Comparison of ENCODE assay signal across 7 mouse cellular contexts in the genomic region with DNA sequence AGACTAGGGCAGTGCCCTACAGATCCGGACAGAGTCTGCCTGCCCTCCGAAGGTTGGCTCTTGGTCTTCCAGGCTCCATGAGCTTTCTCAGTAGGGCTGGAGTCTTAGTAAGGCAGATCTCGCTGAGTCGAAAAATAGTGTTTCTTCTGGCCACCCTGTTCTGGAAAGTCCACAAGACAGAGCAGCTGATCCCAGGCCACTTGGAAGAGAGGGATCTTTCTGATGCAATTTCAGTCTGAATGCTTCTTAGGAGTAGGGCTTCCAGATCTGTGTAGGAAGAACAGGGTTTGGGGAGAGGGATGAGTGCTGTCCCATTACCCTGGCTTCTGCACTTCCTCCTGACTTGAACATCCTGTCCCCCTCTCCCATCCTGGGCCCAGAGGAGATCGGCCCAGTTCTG. TPM values are rescaled to one million over a fixed set of nuclear protein-coding genes. Genes with fewer than 3 reads are reported as not detected.
DNase-seq lines count a peak whose midpoint lies in the region; ATAC-seq and TF ChIP-seq lines count a peak whose summit lies in the region.

A gene (minus strand): TSS at position 67 of the 400 bp plus-strand sequence.

- no peak for TF ChIP-seq POLR2A in lung, adult 2 months (IDR thresholded peaks at IDR 0.05; ENCODE audit: borderline replicate concordance, extremely low read depth, low read depth, low read length)

- TF ChIP-seq CTCF in lung, adult 2 months (IDR thresholded peaks at IDR 0.05; ENCODE audit: insufficient read depth, low read length) = no peak

- no peaks in the 10 kb centered on the region for H3K9me3 ChIP-seq in forebrain, embryonic 11.5 days (ENCODE audit: control insufficient read depth, low read length)
- no peaks in the 10 kb centered on the region for H3K9me3 ChIP-seq in limb, embryonic 10.5 days (replicated peaks)
- H3K9me3 ChIP-seq in neural tube, embryonic 15.5 days (replicated peaks) = no peaks in the 10 kb centered on the region

- H3K4me3 ChIP-seq in lung, adult 2 months (replicated peaks; ENCODE audit: extremely low read depth, low read depth, low read length) = peak within 1 kb of the TSS; percentile 91
- peak within 1 kb of the TSS; percentile 42 for H3K4me3 ChIP-seq in forebrain, embryonic 11.5 days (ENCODE audit: low read depth, low read length)
- peak within 1 kb of the TSS; percentile 55 for H3K4me3 ChIP-seq in limb, embryonic 10.5 days
- H3K4me3 ChIP-seq in neural tube, embryonic 15.5 days (replicated peaks) = peak within 1 kb of the TSS; percentile 67

- H3K27me3 ChIP-seq in forebrain, embryonic 11.5 days (ENCODE audit: control insufficient read depth, insufficient read depth, low read length) = peaks cover 14% of the 10 kb centered on the region
- peaks cover 86% of the 10 kb centered on the region for H3K27me3 ChIP-seq in limb, embryonic 10.5 days (ENCODE audit: low read depth, poor library complexity, severe bottlenecking)
- peaks cover 17% of the 10 kb centered on the region for H3K27me3 ChIP-seq in neural tube, embryonic 15.5 days (replicated peaks)

- H3K9ac ChIP-seq in forebrain, embryonic 11.5 days (ENCODE audit: low read length) = peak within 1 kb of the TSS; percentile 65; the same call in 1 of the 2 replicates
- peak within 1 kb of the TSS; percentile 80 for H3K9ac ChIP-seq in neural tube, embryonic 15.5 days (replicated peaks)

- 75% methylated on average over 5 of the region's 5 CpGs for WGBS in lung, adult 2 months
- WGBS in forebrain, embryonic 11.5 days = 86% methylated on average over 5 of the region's 5 CpGs
- 76% methylated on average over 5 of the region's 5 CpGs for WGBS in limb, embryonic 10.5 days
- WGBS in neural tube, embryonic 15.5 days = 72% methylated on average over 5 of the region's 5 CpGs

- no peak within 1 kb of the TSS for H3K27ac ChIP-seq in forebrain, embryonic 11.5 days (ENCODE audit: low read depth, low read length)
- no peak within 1 kb of the TSS for H3K27ac ChIP-seq in limb, embryonic 10.5 days
- peak within 1 kb of the TSS; percentile 96 for H3K27ac ChIP-seq in neural tube, embryonic 15.5 days (replicated peaks)

- H3K36me3 ChIP-seq in forebrain, embryonic 11.5 days (ENCODE audit: control insufficient read depth, insufficient read depth, low read length) = no peaks in the 10 kb centered on the region
- no peaks in the 10 kb centered on the region for H3K36me3 ChIP-seq in limb, embryonic 10.5 days
- H3K36me3 ChIP-seq in neural tube, embryonic 15.5 days = peaks cover 8% of the 10 kb centered on the region; the same call in 1 of the 2 replicates

- peak within 1 kb of the TSS; percentile 83 for H3K4me2 ChIP-seq in forebrain, embryonic 11.5 days (ENCODE audit: low read depth, low read length, severe bottlenecking)
- peak within 1 kb of the TSS; percentile 90 for H3K4me2 ChIP-seq in neural tube, embryonic 15.5 days

- H3K4me1 ChIP-seq in lung, adult 2 months (ENCODE audit: control insufficient read depth, insufficient read depth, low read length) = peaks cover 6% of the 10 kb centered on the region; the same call in 1 of the 2 replicates
- H3K4me1 ChIP-seq in forebrain, embryonic 11.5 days (replicated peaks; ENCODE audit: control insufficient read depth, insufficient read depth, low read length) = peaks cover 8% of the 10 kb centered on the region; the same call in 1 of the 2 replicates
- peaks cover 35% of the 10 kb centered on the region for H3K4me1 ChIP-seq in limb, embryonic 10.5 days
- H3K4me1 ChIP-seq in neural tube, embryonic 15.5 days = peaks cover 47% of the 10 kb centered on the region

- no peak for DNase-seq in lung, adult 2 months
- no peak for DNase-seq in lung, postnatal 14 days
- no peak for DNase-seq in forebrain, embryonic 11.5 days (ENCODE audit: low spot score)
- DNase-seq in limb, embryonic 10.5 days (ENCODE audit: low spot score) = no peak
- no peak for DNase-seq in layer of hippocampus, adult 8-10 months (ENCODE audit: low spot score in 2 of 2)

- no peak for ATAC-seq in forebrain, embryonic 11.5 days (replicated peaks; ENCODE audit: low FRiP score)
- ATAC-seq in neural tube, embryonic 15.5 days (ENCODE audit: low FRiP score) = no peak
- no peak for ATAC-seq in activated CD4-positive, CD25-positive, alpha-beta regulatory T cell, adult 4 months

RNA-seq across cellular contexts. Expression of the gene that starts here (rescaled TPM):
- 0.64 and 1.2 TPM in 2 replicates for polyA plus RNA-seq in lung, adult 2 months (2012; rRNA removed)
- polyA plus RNA-seq in forebrain, embryonic 11.5 days (2014; fragmentation: Nextera tagmentation; extraction: Ambion mirVana) = 0.61 and 0.63 TPM in 2 replicates
- 0.20 and 0.28 TPM in 2 replicates for polyA plus RNA-seq in limb, embryonic 10.5 days (2016; fragmentation: Nextera tagmentation; extraction: Ambion mirVana)
- polyA plus RNA-seq in neural tube, embryonic 15.5 days (2015; fragmentation: Nextera tagmentation; extraction: Ambion mirVana) = 1.5 and 2.6 TPM in 2 replicates
- 1 to 10 TPM; 3.1 to 3.8 (median 3.4) TPM for total RNA-seq in layer of hippocampus, adult 8-10 months (2022)
- under 1 TPM in 1 of 2 experiments, not detected in 1; 0.32 TPM for polyA plus RNA-seq in activated CD4-positive, CD25-positive, alpha-beta regulatory T cell, adult 4 months (2017; shearing (Covaris generic))
